Mouse (Mus musculus): ENCODE data around the gene Hpf1. TPM values are rescaled to one million over a fixed set of nuclear protein-coding genes. Genes with fewer than 3 reads are reported as not detected.

Hpf1 gene
- polyA plus RNA-seq, 1 experiment from 2014 or later: 68.3 TPM

DNA sequence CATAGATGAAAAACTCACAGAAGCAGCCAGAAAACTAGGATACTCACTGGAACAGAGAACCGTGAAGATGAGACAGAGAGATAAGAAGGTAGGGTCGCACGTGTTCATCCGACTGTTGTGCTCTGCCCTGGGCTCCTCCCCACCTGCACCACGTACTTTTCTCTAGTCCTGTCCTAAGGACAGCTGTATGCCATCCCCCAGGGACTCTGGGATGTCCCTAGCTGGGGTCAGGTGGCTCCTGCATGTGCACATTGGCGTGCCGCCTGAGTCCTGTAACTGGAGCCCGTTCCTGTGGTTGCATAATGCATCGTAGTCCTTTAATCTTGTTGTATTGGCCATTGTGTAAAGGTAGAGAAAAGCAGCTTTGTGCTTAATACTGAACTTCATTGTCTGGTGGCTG is 9.9 kb downstream of the Hpf1 start:
- Histone ChIP-seq H3K9me3 (replicated peaks) (no peaks in the 10 kb centered on the region), H3K4me1 (replicated peaks) (peaks cover 10% of the 10 kb centered on the region), H3K36me3 (replicated peaks) (peaks cover 72% of the 10 kb centered on the region), H3K4me3 (replicated peaks) (no peak overlapping the region), H3K27ac (replicated peaks) (no peak overlapping the region), H3K4me2 (no peak overlapping the region), H3K27me3 (no peaks in the 10 kb centered on the region), H3K9ac (no peak overlapping the region)
- 69% methylated on average over 9 of the region's 9 CpGs for WGBS (ENCODE audit: insufficient replicate concordance)
- ATAC-seq (ENCODE audit: insufficient read depth): no peak

DNA sequence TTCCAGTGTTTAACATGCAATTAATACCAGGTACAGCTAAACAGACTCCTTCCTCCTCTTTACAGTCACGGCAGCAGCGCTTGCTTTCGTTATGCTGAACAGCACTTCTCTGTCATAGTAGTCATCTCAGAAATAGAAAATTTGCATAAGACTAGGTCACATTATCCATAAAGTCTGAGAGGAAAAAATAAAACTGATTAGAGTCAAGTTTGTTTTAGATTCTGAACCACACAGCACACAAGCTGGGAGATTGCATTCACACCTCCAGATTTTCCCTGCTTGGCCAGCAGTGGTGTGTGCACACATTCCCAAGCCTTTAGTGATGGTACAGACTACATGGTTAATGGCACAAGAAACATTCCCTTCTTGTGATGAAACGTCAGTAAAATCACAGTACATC is 21.9 kb downstream of the Hpf1 start:
- Histone ChIP-seq H3K4me2 (no peak overlapping the region), H3K4me1 (replicated peaks) (no peaks in the 10 kb centered on the region), H3K4me3 (replicated peaks) (no peak overlapping the region), H3K9me3 (replicated peaks) (no peaks in the 10 kb centered on the region), H3K36me3 (replicated peaks) (peaks cover 88% of the 10 kb centered on the region), H3K9ac (no peak overlapping the region), H3K27ac (replicated peaks) (no peak overlapping the region), H3K27me3 (no peaks in the 10 kb centered on the region)
- 82% methylated on average over 4 of the region's 4 CpGs for WGBS (ENCODE audit: insufficient replicate concordance)
- no peak for ATAC-seq (ENCODE audit: insufficient read depth)

DNA sequence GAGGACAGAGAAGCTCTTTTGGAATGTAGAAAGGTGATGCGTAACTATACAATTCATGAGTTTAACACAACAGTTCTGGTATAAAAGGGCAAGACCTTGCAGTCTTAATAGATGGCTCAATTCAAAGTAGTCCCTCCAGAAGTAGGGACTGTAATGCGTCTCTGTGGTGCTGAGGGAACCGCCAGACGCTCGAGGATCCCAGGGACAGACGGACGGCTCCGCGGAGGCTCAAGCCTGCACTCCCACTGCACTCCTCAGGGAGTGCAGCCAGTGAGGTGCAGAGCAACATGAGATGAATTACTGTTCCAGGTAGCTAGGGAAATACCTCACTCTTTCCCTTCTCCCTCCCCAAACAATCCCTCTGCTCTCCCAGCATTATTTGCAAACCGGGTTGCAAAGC is 22.3 kb downstream of the Hpf1 start:
- H3K4me1 ChIP-seq (replicated peaks): no peaks in the 10 kb centered on the region
- ATAC-seq (ENCODE audit: insufficient read depth): no peak
- no peaks in the 10 kb centered on the region for H3K9me3 ChIP-seq (replicated peaks)
- 86% methylated on average over 10 of the region's 10 CpGs for WGBS (ENCODE audit: insufficient replicate concordance)
- no peak overlapping the region for H3K4me2 ChIP-seq
- no peak overlapping the region for H3K9ac ChIP-seq
- no peak overlapping the region for H3K4me3 ChIP-seq (replicated peaks)
- H3K36me3 ChIP-seq (replicated peaks): peaks cover 89% of the 10 kb centered on the region
- no peak overlapping the region for H3K27ac ChIP-seq (replicated peaks)
- H3K27me3 ChIP-seq: no peaks in the 10 kb centered on the region

DNA sequence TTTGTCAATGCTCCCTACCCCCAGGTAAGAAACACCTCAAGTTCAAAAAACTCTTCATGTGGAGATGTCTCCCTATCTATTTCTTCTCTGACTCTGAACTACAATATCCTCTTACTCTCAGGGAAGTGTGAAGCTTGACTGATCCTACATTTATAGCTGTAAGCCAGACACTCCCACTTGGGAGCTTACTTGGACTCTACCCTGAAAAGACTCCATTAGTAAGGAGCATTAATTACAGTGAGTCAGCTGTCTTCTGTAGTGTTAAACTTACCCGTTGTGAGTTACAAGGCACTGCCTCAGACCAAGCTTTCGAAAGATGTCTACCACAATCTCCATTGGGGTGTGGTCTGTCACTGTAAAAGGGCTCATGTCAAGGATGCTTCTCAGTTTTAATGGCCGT is 28.9 kb downstream of the Hpf1 start:
- H3K9ac ChIP-seq: no peak overlapping the region
- peaks cover 79% of the 10 kb centered on the region for H3K36me3 ChIP-seq (replicated peaks)
- WGBS (ENCODE audit: insufficient replicate concordance): 77% methylated on average over 3 of the region's 3 CpGs
- H3K9me3 ChIP-seq (replicated peaks): no peaks in the 10 kb centered on the region
- H3K4me2 ChIP-seq: no peak overlapping the region
- no peaks in the 10 kb centered on the region for H3K27me3 ChIP-seq
- ATAC-seq (ENCODE audit: insufficient read depth): no peak
- no peak overlapping the region for H3K4me3 ChIP-seq (replicated peaks)
- no peaks in the 10 kb centered on the region for H3K4me1 ChIP-seq (replicated peaks)
- no peak overlapping the region for H3K27ac ChIP-seq (replicated peaks)

DNA sequence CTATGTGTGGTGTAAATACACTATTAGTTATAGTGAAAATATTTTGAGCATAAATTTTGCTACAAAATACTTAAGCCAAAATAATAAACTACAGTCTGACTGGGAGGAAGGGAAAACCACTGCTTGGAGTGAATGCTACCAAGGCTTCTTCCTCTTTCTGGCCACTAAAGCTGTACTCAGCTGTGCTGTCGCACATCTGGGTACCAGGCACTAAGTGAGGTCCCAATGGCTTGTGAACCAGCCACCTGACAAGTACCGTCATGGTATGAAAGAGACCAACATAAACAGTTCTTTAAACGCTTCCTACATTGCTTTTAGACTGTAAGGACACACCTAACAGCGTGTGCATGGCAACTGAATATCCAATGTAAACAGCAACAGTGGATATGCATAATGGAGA is 30.0 kb downstream of the Hpf1 start:
- Histone ChIP-seq H3K9me3 (replicated peaks) (no peaks in the 10 kb centered on the region), H3K9ac (no peak overlapping the region), H3K27ac (replicated peaks) (no peak overlapping the region), H3K4me3 (replicated peaks) (no peak overlapping the region), H3K36me3 (replicated peaks) (peaks cover 79% of the 10 kb centered on the region), H3K27me3 (no peaks in the 10 kb centered on the region), H3K4me2 (no peak overlapping the region), H3K4me1 (replicated peaks) (no peaks in the 10 kb centered on the region)
- 73% methylated on average over 4 of the region's 4 CpGs for WGBS (ENCODE audit: insufficient replicate concordance)
- no peak for ATAC-seq (ENCODE audit: insufficient read depth)

DNA sequence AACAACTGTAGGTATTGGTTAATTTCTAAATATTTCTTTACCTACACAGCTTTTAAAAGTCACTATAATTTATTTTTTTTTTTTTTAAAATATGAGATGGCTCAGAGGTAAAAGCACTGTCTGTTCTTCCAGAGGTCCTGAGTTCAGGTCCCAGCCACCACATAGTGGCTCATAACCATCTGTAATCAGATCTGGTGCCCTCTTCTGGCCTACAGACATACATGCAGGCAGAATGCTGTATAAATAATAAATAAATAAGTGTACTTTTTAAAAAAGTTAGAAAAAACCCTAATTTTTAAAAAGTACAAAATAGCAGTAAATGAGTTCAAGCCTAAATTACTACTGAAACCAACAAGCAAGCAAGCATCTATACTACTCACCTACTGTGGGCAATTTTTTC is 43.4 kb downstream of the Hpf1 start:
- no peaks in the 10 kb centered on the region for H3K27me3 ChIP-seq
- H3K27ac ChIP-seq (replicated peaks): no peak overlapping the region
- H3K4me1 ChIP-seq (replicated peaks): peaks cover 14% of the 10 kb centered on the region
- no peak overlapping the region for H3K4me3 ChIP-seq (replicated peaks)
- no peak for ATAC-seq (ENCODE audit: insufficient read depth)
- H3K9me3 ChIP-seq (replicated peaks): no peaks in the 10 kb centered on the region
- peaks cover 74% of the 10 kb centered on the region for H3K36me3 ChIP-seq (replicated peaks)
- H3K9ac ChIP-seq: no peak overlapping the region
- H3K4me2 ChIP-seq: no peak overlapping the region

DNA sequence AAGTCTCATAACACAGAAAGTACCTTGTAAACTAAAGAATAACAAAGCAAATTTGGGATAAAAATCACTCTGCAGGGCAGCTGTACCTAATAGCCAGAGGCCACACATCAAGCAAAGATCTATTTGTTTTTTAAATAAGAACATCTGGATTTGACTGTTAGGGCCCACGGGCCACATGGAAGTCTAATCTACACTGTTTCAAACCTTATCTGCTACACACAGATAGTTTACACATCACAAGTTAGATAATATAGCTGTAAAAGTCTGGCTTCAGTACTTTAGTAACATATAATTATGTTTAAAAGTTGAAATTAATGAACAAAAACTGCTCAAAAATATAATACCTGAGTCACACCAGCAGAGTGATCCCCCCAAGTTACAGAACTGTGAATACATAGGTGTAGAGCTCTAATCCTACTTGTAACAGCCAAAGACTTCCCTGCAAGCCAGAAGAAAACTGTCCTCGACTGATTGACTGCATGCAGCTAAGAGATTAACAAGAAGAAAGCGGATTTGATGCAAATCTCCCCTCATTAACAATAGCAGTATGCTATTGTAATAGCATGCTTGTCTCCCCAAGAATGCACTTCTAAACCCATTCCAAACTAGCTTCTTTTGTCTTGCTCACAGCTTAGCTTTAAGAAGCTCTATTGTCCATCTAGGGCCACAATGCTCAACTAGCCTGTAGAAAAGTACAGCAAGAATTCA is 48.7 kb downstream of the Hpf1 start:
- H3K9ac ChIP-seq: no peak overlapping the region

DNA sequence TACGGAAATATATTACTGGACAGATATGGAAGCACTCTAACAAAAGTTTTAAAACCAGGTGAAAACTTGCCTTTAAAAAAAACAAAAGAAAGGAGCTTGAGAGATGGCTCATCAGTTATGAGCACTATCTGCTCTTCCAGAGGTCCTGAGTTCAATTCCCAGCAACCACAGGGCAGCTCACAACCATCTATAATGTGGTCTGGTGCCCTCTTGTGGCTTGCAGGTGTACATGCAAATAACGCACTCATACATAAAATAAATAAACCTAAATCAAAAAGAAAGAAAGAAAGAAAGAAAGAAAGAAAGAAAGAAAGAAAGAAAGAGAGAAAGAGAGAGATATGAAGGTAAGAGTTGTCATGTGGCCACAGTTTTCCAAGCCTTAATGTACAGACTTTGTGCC is 52.6 kb downstream of the Hpf1 start:
- peaks cover 32% of the 10 kb centered on the region for H3K4me1 ChIP-seq (replicated peaks)
- H3K9ac ChIP-seq: no peak overlapping the region
- no peaks in the 10 kb centered on the region for H3K9me3 ChIP-seq (replicated peaks)
- ATAC-seq (ENCODE audit: insufficient read depth): no peak
- H3K27me3 ChIP-seq: no peaks in the 10 kb centered on the region
- no peak overlapping the region for H3K4me3 ChIP-seq (replicated peaks)
- peaks cover 14% of the 10 kb centered on the region for H3K36me3 ChIP-seq (replicated peaks)
- 97% methylated on average over 2 of the region's 2 CpGs for WGBS (ENCODE audit: insufficient replicate concordance)
- no peak overlapping the region for H3K4me2 ChIP-seq
- H3K27ac ChIP-seq (replicated peaks): no peak overlapping the region

More for the DNA sequence above, 48.7 kb downstream of the Hpf1 start:
- Histone ChIP-seq H3K27ac (replicated peaks) (peak overlapping the region; percentile 77), H3K27me3 (no peaks in the 10 kb centered on the region), H3K36me3 (replicated peaks) (peaks cover 46% of the 10 kb centered on the region), H3K4me3 (replicated peaks) (no peak overlapping the region), H3K9me3 (replicated peaks) (no peaks in the 10 kb centered on the region), H3K4me2 (peak overlapping the region; percentile 47), H3K4me1 (replicated peaks) (peaks cover 30% of the 10 kb centered on the region)
- WGBS (ENCODE audit: insufficient replicate concordance): 11% methylated on average over 3 of the region's 3 CpGs
- ATAC-seq (ENCODE audit: insufficient read depth): peak; percentile 79

DNA sequence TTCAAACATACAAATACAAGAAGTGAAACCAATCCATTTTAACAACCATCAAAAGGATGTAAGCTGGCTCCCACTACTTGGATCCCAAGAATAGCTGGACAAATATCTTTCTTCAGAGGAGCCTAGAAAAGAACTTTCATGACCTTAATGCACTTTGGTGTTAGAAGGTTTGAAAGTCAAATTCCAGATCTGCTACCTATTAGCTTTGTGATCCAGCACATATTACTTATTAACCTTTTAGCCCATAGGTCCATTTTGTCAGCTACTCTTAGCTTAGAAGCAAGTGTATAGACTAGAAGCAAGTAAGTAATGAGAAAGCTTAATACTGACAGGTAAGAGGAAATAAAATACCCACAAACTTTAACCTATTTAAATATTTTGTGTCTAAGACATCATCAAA is 57.3 kb downstream of the Hpf1 start:
- no peak for ATAC-seq (ENCODE audit: insufficient read depth)
- Histone ChIP-seq H3K27ac (replicated peaks) (no peak overlapping the region), H3K27me3 (no peaks in the 10 kb centered on the region), H3K9me3 (replicated peaks) (no peaks in the 10 kb centered on the region), H3K4me1 (replicated peaks) (peaks cover 39% of the 10 kb centered on the region), H3K9ac (no peak overlapping the region), H3K4me3 (replicated peaks) (no peak overlapping the region), H3K4me2 (no peak overlapping the region), H3K36me3 (replicated peaks) (no peaks in the 10 kb centered on the region)

DNA sequence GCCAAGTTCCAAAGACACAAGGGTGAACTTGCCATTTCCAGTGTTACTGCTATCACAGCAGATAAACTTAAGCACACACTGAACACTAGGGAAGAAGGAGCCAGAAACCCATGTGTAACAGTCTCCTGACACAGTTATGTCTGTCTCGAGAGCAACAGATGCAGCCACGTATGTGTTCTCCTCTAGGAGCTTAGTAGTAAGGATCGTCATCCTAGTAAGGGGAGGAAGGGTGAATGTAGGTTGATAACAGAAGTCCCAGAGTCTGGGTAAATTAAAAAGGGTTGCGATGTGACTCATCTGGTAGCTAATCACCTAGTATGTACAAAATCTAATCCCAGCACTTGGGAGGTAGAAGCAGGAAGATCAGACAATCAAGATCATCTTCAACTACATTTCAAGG is 59.6 kb downstream of the Hpf1 start:
- Histone ChIP-seq H3K27ac (replicated peaks) (peak overlapping the region; percentile 14), H3K4me3 (replicated peaks) (no peak overlapping the region), H3K9ac (no peak overlapping the region), H3K27me3 (no peaks in the 10 kb centered on the region), H3K36me3 (replicated peaks) (no peaks in the 10 kb centered on the region), H3K9me3 (replicated peaks) (no peaks in the 10 kb centered on the region), H3K4me1 (replicated peaks) (peaks cover 45% of the 10 kb centered on the region), H3K4me2 (peak overlapping the region; percentile 21)
- no peak for ATAC-seq (ENCODE audit: insufficient read depth)
- 20% methylated on average over 4 of the region's 4 CpGs for WGBS (ENCODE audit: insufficient replicate concordance)

DNA sequence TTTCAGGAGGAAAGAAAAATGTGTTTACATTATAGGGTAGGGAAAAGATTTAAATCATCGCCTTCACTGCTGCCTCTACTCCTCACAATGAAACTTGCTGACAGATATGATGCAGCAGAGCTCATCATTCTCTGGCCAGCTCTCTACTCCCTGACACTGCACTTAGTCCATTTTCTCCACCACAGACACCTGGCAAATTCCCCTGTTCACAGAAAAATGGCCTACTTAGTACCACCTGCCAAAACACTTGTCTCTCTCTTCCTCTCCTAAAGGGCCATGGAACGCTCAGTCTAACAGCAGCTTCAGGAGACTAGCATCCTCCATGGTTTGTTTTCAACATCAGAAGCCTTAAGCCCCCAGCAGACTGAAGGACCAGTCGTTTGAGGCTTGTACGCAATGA is 61.1 kb downstream of the Hpf1 start:
- H3K36me3 ChIP-seq (replicated peaks): no peaks in the 10 kb centered on the region
- no peaks in the 10 kb centered on the region for H3K27me3 ChIP-seq
- H3K4me2 ChIP-seq: peak overlapping the region; percentile 47
- no peak overlapping the region for H3K9ac ChIP-seq
- no peaks in the 10 kb centered on the region for H3K9me3 ChIP-seq (replicated peaks)
- H3K4me3 ChIP-seq (replicated peaks): no peak overlapping the region; the same call in 1 of the 2 replicates
- 83% methylated on average over 4 of the region's 4 CpGs for WGBS (ENCODE audit: insufficient replicate concordance)
- H3K27ac ChIP-seq (replicated peaks): peak overlapping the region; percentile 54; the same call in 1 of the 2 replicates
- ATAC-seq (ENCODE audit: insufficient read depth): no peak
- peaks cover 50% of the 10 kb centered on the region for H3K4me1 ChIP-seq (replicated peaks)

DNA sequence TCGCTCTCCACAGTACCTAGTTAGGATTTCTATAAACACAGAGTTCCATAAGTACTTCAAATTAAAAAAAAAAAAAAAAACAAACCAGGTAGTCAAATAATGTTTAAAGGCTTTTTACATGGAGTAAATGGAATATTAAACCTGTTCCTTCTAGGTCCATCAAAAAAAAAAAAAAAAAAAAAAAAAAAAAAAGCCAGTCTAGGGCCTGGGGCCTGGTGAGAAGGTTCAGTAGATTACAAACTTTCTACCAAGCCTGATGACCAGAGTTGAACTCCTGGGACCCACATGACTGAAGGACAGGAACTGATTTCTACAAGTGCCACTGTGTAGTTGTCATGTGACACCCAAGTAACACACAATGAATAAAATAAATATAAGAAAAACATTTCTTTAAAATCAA is 61.5 kb downstream of the Hpf1 start:
- H3K4me3 ChIP-seq (replicated peaks): peak overlapping the region; percentile 51; the same call in 1 of the 2 replicates
- H3K27ac ChIP-seq (replicated peaks): peak overlapping the region; percentile 83
- H3K4me2 ChIP-seq: peak overlapping the region; percentile 58
- H3K4me1 ChIP-seq (replicated peaks): peaks cover 55% of the 10 kb centered on the region
- H3K9ac ChIP-seq: no peak overlapping the region
- 95% methylated on average over 1 of the region's 1 CpGs for WGBS (ENCODE audit: insufficient replicate concordance)
- no peaks in the 10 kb centered on the region for H3K9me3 ChIP-seq (replicated peaks)
- H3K27me3 ChIP-seq: no peaks in the 10 kb centered on the region
- ATAC-seq (ENCODE audit: insufficient read depth): no peak
- H3K36me3 ChIP-seq (replicated peaks): no peaks in the 10 kb centered on the region
